Mouse (Mus musculus) inflammation-experienced regulatory T-cells, adult 6 months (primary cell): ENCODE measurements around the gene Ptges2. TPM values are rescaled to one million over a fixed set of nuclear protein-coding genes. Genes with fewer than 3 reads are reported as not detected.

Source experiments
- ATAC-seq: one replicate; pipeline ENCODE4 v1.8.0; 2017
- polyA plus RNA-seq, 3 experiments: library from polyadenylated mRNA; unstranded; fragments of 100-300 nt; shearing (Covaris generic); gene quantifications; one replicate each; pipeline ENCODE4 v1.2.1; 2017

Ptges2 gene
- polyA plus RNA-seq, 3 experiments from 2014 or later, result 0.32 to 0.63 (median 0.44) TPM

GRCm38 (mm10) chr2:32441550-32441949 lies 45.9 kb downstream of the Ptges2 start:
- ATAC-seq, result no peak

- ATAC-seq, result no peak
Measured at GRCm38 (mm10) chr2:32445535-32445934, 49.8 kb downstream of the Ptges2 start.

DNA sequence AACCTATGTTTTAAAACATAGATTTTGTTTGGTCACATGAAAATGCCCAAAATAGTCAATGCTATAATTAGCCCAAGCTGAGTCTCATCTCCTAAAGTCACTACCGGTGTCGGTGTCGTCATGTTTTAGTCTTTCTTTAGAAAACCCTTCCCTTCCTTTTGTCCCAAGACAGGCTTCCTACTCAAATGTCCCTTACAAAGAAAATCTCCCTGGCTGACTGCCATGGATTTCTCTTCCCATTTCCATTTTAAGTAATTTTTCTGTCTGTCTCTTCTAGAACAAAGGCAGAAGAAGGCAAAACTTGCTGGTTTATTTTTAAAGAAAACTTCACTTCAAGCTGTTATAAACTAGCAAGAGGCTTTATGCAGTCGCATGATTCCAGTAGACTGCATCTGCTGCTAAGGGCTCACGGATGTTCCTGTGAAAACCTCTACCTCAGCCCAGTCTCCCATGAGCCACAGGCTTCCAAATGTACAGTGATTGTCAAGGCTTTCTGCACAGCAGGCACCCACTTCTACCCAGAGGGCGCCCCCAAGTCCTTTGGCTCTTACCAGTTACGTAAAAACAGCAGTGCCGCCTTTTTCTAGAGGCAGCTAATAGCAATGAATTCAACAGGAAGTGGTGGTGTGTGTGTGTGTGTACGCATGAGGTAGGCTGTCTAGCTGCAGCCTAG lies 51.7 kb downstream of the Ptges2 start:
- ATAC-seq, result peak; percentile 53

GRCm38 (mm10) chr2:32448480-32448879 lies 52.8 kb downstream of the Ptges2 start:
- ATAC-seq, result no peak

DNA sequence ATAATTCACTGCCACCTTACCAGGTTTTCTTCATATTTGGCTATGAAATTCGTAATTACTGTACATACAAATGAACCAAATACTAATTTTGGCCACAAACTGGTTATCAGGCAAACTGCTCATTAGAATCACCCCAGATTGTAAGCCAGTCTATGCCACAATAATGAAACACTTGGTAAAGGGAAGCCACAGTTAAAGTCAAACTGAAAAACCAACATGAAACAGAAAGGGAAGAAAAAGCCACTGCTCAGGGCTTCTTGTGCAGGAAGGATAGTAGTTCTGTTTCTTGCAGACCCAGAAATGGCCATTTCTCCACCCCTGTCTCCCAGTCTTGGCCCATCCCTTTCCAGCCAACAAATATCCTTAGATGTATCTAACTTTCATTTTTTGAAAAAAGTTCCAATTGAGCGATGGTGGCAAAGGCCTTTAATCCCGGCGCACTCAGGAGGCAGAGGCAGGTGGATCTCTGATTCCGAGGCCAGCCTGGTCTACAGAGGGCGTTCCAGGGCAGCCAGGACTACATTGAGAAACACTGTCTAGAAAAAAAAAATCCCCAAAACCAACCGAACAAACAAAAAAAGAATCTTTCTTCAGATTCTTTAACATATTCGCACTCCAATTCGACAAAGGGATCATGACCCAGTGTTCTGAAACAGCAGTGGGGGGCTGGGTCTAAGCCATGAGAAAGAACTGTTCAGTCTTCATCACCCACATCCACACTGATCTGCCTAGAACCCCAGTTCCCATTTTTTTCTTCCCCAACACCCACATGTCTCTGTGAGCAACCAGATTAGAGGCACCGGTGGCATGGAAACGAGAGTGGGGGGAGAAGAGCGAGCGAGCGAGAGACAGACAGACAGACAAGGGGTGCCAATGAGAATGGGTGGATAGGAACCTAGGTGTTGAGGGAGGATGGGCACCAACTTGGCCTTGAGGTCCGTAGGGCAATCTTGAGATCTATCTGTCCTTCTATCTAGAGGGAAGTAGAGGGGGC lies 54.4 kb downstream of the Ptges2 start, which contains the start of gene Naif1:
Naif1 (plus strand) TSS at position 697 of the 994 bp plus-strand sequence.
- no peak for ATAC-seq

DNA sequence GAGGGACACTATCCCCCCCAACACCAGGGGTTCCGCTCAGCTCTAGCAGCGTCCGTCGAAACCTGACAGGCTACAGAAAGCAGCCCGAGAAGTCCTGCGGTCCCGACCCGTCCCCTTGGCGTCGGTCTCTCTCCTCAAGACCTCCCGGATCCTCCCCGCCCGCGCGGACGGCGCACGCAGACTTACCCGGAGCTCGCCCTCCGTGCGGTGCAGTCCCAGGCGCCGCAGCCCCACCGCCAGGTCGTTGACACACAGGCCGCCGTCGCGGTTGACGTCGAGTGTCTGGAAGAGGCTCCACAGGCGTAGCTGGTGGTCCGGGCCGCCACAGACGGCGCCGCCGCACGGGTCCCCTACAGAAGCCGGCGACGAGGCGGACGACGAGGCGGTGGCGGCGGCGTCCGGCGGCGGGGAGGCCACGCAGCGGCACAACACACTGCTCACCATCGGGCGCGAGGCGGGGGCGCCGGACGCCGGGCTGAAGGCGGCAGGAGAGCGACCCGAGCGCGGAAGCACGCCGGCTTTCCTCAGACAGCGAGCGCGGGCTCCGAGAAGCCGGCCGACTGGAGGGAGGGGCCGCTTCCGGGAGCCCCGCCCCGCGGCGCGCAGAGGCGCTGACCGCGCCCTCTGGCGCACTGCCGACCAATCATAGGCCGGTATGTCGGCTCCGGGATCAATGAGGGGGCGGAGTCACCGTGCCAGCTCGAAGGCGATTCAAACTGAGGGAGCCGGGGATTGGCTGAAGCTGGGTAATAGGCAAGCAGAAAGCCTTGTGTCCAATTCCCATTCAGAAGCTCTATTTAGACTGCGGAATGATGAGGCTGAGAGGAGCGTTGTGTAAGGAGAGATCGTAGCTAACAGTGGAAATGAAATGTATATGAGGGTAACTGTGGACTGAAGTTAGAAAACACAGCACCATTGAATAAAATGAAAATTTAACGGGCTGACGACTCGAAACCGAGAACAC lies 55.5 kb downstream of the Ptges2 start, which contains the start of gene Slc25a25:
Slc25a25 (minus strand) TSS at position 565 of the 964 bp plus-strand sequence.
- peak; percentile 64 for ATAC-seq

GRCm38 (mm10) chr2:32451870-32452372 lies 56.2 kb downstream of the Ptges2 start:
- peak; percentile 84 for ATAC-seq

GRCm38 (mm10) chr2:32452441-32452971 lies 56.8 kb downstream of the Ptges2 start:
- ATAC-seq, result no peak

GRCm38 (mm10) chr2:32453641-32454303 lies 58.1 kb downstream of the Ptges2 start:
- no peak for ATAC-seq

- ATAC-seq, result no peak
Measured at GRCm38 (mm10) chr2:32454633-32455032, 58.9 kb downstream of the Ptges2 start.

GRCm38 (mm10) chr2:32455101-32455500 lies 59.4 kb downstream of the Ptges2 start:
- no peak for ATAC-seq

Other genes with a start within 250 kb of the Ptges2 start
- gene Prrc2b, start 244.8 kb upstream of the Ptges2 start, polyA plus RNA-seq, result 10 to 100 TPM; 33.6 to 40.3 (median 35.2) TPM
- 1 to 10 TPM; 2.4 to 4.2 (median 3.0) TPM for gene Pomt1, start 159.3 kb upstream of the Ptges2 start, polyA plus RNA-seq
- 10 to 100 TPM; 33.2 to 37.9 (median 36.2) TPM for gene Uck1, start 135.7 kb upstream of the Ptges2 start, polyA plus RNA-seq
- gene Golga2, start 108.5 kb upstream of the Ptges2 start, polyA plus RNA-seq, result 10 to 100 TPM; 17.4 to 21.7 (median 21.4) TPM
- gene Swi5, start 107.8 kb upstream of the Ptges2 start, polyA plus RNA-seq, result 100 to 1,000 TPM; 155 to 247 (median 208) TPM
- 10 to 100 TPM; 52.5 to 84.8 (median 55.5) TPM for gene Ciz1, start 43.6 kb upstream of the Ptges2 start, polyA plus RNA-seq
- gene Dnm1, start 42.6 kb upstream of the Ptges2 start, polyA plus RNA-seq, result not detected
- gene 1110008P14Rik, start 14.0 kb upstream of the Ptges2 start, polyA plus RNA-seq, result 10 to 100 TPM; 43.1 to 73.3 (median 57.4) TPM
- gene Lcn2, start 7.6 kb upstream of the Ptges2 start, polyA plus RNA-seq, result under 1 TPM in 1 of 3 experiments, not detected in 2; 0.93 TPM
- gene Naif1, start 54.6 kb downstream of the Ptges2 start, polyA plus RNA-seq, result 1 to 10 TPM; 4.6 to 6.0 (median 4.8) TPM
- 1 to 10 TPM; 2.2 to 4.4 (median 4.3) TPM for gene Slc25a25, start 55.5 kb downstream of the Ptges2 start, polyA plus RNA-seq
- 10 to 100 TPM; 40.7 to 52.4 (median 50.7) TPM for gene Fam102a, start 139.4 kb downstream of the Ptges2 start, polyA plus RNA-seq
- gene Dpm2, start 175.0 kb downstream of the Ptges2 start, polyA plus RNA-seq, result 100 to 1,000 TPM; 126 to 160 (median 144) TPM
- gene Pip5kl1, start 178.9 kb downstream of the Ptges2 start, polyA plus RNA-seq, result not detected
- under 1 TPM in 1 of 3 experiments, not detected in 2; 0.31 TPM for gene 9430097D07Rik, start 179.8 kb downstream of the Ptges2 start, polyA plus RNA-seq
- gene St6galnac4, start 191.2 kb downstream of the Ptges2 start, polyA plus RNA-seq, result 10 to 100 TPM; 31.5 to 42.6 (median 33.5) TPM
- gene St6galnac6, start 203.8 kb downstream of the Ptges2 start, polyA plus RNA-seq, result 1 to 10 TPM; 3.4 to 5.1 (median 4.3) TPM
- gene Ak1, start 225.9 kb downstream of the Ptges2 start, polyA plus RNA-seq, result under 1 TPM in 1 of 3 experiments, not detected in 2; 0.52 TPM